Mouse (Mus musculus) CH12.LX (cell line): ENCODE measurements around the gene Zswim1. TPM values are rescaled to one million over a fixed set of nuclear protein-coding genes. Genes with fewer than 3 reads are reported as not detected.
"Not testable (repeated sequence)": the region's sequence is repeated elsewhere in the genome, so short reads cannot be mapped to it uniquely, and the experiment has no call there.

ENCODE experiments used
- DNase-seq: peaks from one replicate; pipeline ENCODE4 v3.0.0-alpha.2; 2013; ENCODE audit errors: extremely low read depth
- H3K27ac ChIP-seq: 2 replicates; pipeline ENCODE4 v1.5.1; 2012; ENCODE audit warnings: low read depth, mild to moderate bottlenecking, control low read depth, moderate library complexity; ENCODE audit not compliant: insufficient read depth
- H3K27me3 ChIP-seq: replicated peaks from 2 replicates; pipeline ENCODE3; 2012; ENCODE audit warnings: inconsistent platforms
- H3K36me3 ChIP-seq, 2 experiments: replicated peaks in 1 of 2; 2 replicates each; pipeline versions ENCODE3 to v1.6.1; 2012; ENCODE audit warnings: inconsistent platforms in 1 of 2, low read length in 1 of 2, mild to moderate bottlenecking in 1 of 2, mixed read lengths in 1 of 2, moderate library complexity in 1 of 2; ENCODE audit not compliant: control insufficient read depth in 1 of 2, insufficient read depth in 1 of 2
- H3K4me1 ChIP-seq, 2 experiments: 2 replicates each; pipeline ENCODE4 v1.6.1; 2012; ENCODE audit warnings: inconsistent platforms in 1 of 2, moderate library complexity in 1 of 2; ENCODE audit not compliant: insufficient read depth in 2 of 2, control insufficient read depth in 1 of 2
- H3K4me2 ChIP-seq: 2 replicates; pipeline ENCODE4 v1.6.1; 2012; ENCODE audit warnings: low read depth, mild to moderate bottlenecking, control low read depth; ENCODE audit not compliant: poor library complexity, insufficient read depth, severe bottlenecking
- H3K4me3 ChIP-seq, 3 experiments: fragments of 150-350 bp in 1 of 3; sonication (generic) in 1 of 3; replicated peaks in 1 of 3; 2 replicates each; pipeline versions ENCODE3 to v1.5.1; 2011 to 2012; ENCODE audit warnings: low read depth in 2 of 3, low read length in 2 of 3, mild to moderate bottlenecking in 2 of 3, moderate library complexity in 2 of 3, control low read depth in 1 of 3, improper control_type of control experiment in 1 of 3, inconsistent platforms in 1 of 3, mixed read lengths in 1 of 3; ENCODE audit not compliant: poor library complexity in 1 of 3
- H3K79me2 ChIP-seq: replicated peaks from 2 replicates; pipeline ENCODE4 v1.6.1; 2012; ENCODE audit warnings: mild to moderate bottlenecking, moderate library complexity; ENCODE audit not compliant: control insufficient read depth, poor library complexity, insufficient read depth, severe bottlenecking; ENCODE audit errors: extremely low read depth
- H3K9ac ChIP-seq: 2 replicates; pipeline ENCODE4 v1.6.1; 2012; ENCODE audit warnings: low read depth, mild to moderate bottlenecking, control low read depth, moderate library complexity; ENCODE audit not compliant: insufficient read depth
- H3K9me3 ChIP-seq: replicated peaks from 2 replicates; pipeline ENCODE3; 2012; ENCODE audit warnings: low read length, inconsistent platforms, mixed read lengths
- CHD1 ChIP-seq: IDR thresholded peaks from 2 replicates; pipeline ENCODE4 v1.6.1; 2012; ENCODE audit warnings: low read depth, low read length, improper control_type of control experiment, inconsistent platforms
- CTCF ChIP-seq, 2 experiments: IDR thresholded peaks in 1 of 2; conservative IDR thresholded peaks in 1 of 2; 2 replicates each; pipeline ENCODE4 v1.5.1; 2011 to 2012; ENCODE audit warnings: low read depth in 2 of 2, low read length in 2 of 2, improper control_type of control experiment in 1 of 2, inconsistent platforms in 1 of 2, mild to moderate bottlenecking in 1 of 2, moderate library complexity in 1 of 2
- ELF1 ChIP-seq: IDR thresholded peaks from 2 replicates; pipeline ENCODE4 v1.6.1; 2014; ENCODE audit warnings: low read depth, mild to moderate bottlenecking, inconsistent platforms, low read length, improper control_type of control experiment
- ETS1 ChIP-seq: conservative IDR thresholded peaks from 2 replicates; pipeline ENCODE4 v1.6.1; 2012; ENCODE audit warnings: low read depth, mild to moderate bottlenecking, inconsistent platforms, low read length, improper control_type of control experiment, moderate library complexity
- GABPA ChIP-seq: IDR thresholded peaks from 2 replicates; pipeline ENCODE4 v1.6.1; 2012; ENCODE audit warnings: low read depth, low read length, improper control_type of control experiment, inconsistent platforms; ENCODE audit not compliant: insufficient replicate concordance
- KAT2A ChIP-seq: IDR thresholded peaks from 2 replicates; pipeline ENCODE4 v1.6.1; 2012; ENCODE audit warnings: low read length, improper control_type of control experiment, inconsistent platforms; ENCODE audit not compliant: insufficient replicate concordance
- MAZ ChIP-seq: IDR thresholded peaks from 2 replicates; pipeline ENCODE4 v1.6.1; 2012; ENCODE audit warnings: low read depth, mild to moderate bottlenecking, inconsistent platforms, low read length, improper control_type of control experiment, moderate library complexity
- MEF2A ChIP-seq: IDR thresholded peaks from 2 replicates; pipeline ENCODE4 v1.6.1; 2014; ENCODE audit warnings: low read depth, mild to moderate bottlenecking, inconsistent platforms, low read length, improper control_type of control experiment, borderline replicate concordance
- MXI1 ChIP-seq: IDR thresholded peaks from 2 replicates; pipeline ENCODE4 v1.6.1; 2011; ENCODE audit warnings: mild to moderate bottlenecking, low read depth, low read length, improper control_type of control experiment
- MYC ChIP-seq: IDR thresholded peaks from 2 replicates; pipeline ENCODE4 v1.6.1; 2011; ENCODE audit warnings: low read depth, mild to moderate bottlenecking, improper control_type of control experiment, low read length
- NRF1 ChIP-seq: IDR thresholded peaks from 2 replicates; pipeline ENCODE4 v1.6.1; 2014; ENCODE audit warnings: low read depth, mild to moderate bottlenecking, inconsistent platforms, low read length, improper control_type of control experiment, moderate library complexity
- POLR2A ChIP-seq: IDR thresholded peaks from 2 replicates; pipeline ENCODE4 v1.6.1; 2011; ENCODE audit warnings: low read depth, mild to moderate bottlenecking, improper control_type of control experiment, low read length
- TBP ChIP-seq: conservative IDR thresholded peaks from 2 replicates; pipeline ENCODE4 v1.6.1; 2011; ENCODE audit warnings: low read depth, low read length, improper control_type of control experiment
- UBTF ChIP-seq: IDR thresholded peaks from 2 replicates; pipeline ENCODE4 v1.6.1; 2012; ENCODE audit warnings: low read depth, mild to moderate bottlenecking, inconsistent platforms, low read length, improper control_type of control experiment, moderate library complexity
- dilution Hi-C: fragments of 300-500 bp; cut with MboI; formaldehyde crosslinking; loops from 2 replicates; pipeline ENCODE4 v1.14.3; 2020; ENCODE audit warnings: low sequenced_read_pairs; ENCODE audit not compliant: extremely low pct_unique_long_range_greater_than_20kb, extremely low pct_ligation_motif_present
- in situ Hi-C: fragments of 300-500 bp; cut with MboI; formaldehyde crosslinking; loops from 3 replicates; pipeline ENCODE4 v1.14.3; 2019; ENCODE audit warnings: low sequenced_read_pairs, low pct_ligation_motif_present, low pct_unique_long_range_greater_than_20kb, mixed read lengths
- polyA plus RNA-seq: library from polyadenylated mRNA; unstranded; fragments of >175 nt; gene quantifications from 2 replicates; pipeline ENCODE4 v1.2.1, GENCODE M21; 2012; ENCODE audit warnings: low read depth; ENCODE audit not compliant: insufficient read length
- total RNA-seq, 2 experiments: library from RNA; depleted of rRNA; stranded (reverse); fragments of 300-350 nt in 1 of 2; fragments of >200 nt in 1 of 2; gene quantifications; 2 replicates each; pipeline ENCODE4 v1.2.3; 2012 to 2014

Gene Zswim1
- total and polyA plus RNA-seq, 3 experiments = 5.3 to 13.8 (median 9.5) TPM

- Histone ChIP-seq H3K4me3 (no peak overlapping the region), H3K9ac (no peak overlapping the region), H3K27me3 (no peaks in the 10 kb centered on the region), H3K9me3 (no peaks in the 10 kb centered on the region), H3K27ac (no peak overlapping the region), H3K4me2 (no peak overlapping the region), H3K4me1 (peaks cover 0 to 6% of the 10 kb centered on the region in 2 experiments; a peak in 2 of 4 replicates), H3K36me3 (peaks cover 59 to 85% of the 10 kb centered on the region in 2 experiments), H3K79me2 (no peaks in the 10 kb centered on the region)
- dilution Hi-C loops = no loop called here
- TF ChIP-seq ELF1 = no peak
- no peak for TF ChIP-seq MXI1
- TF ChIP-seq ETS1 = no peak
- no peak for TF ChIP-seq TBP
- TF ChIP-seq NRF1 = no peak
- no peak for TF ChIP-seq KAT2A
- TF ChIP-seq GABPA = no peak
- TF ChIP-seq POLR2A = no peak
- TF ChIP-seq CHD1 = no peak
- no peak for TF ChIP-seq MEF2A
- no peak for TF ChIP-seq MAZ
- in situ Hi-C loops = no loop called here
- no peak for DNase-seq
Measured at GRCm38 (mm10) chr2:164795868-164796267, 26.6 kb upstream of the Zswim1 start.

- H3K27ac ChIP-seq, H3K9me3 ChIP-seq, in situ Hi-C loops, dilution Hi-C loops, H3K79me2 ChIP-seq, H3K4me3 ChIP-seq, H3K9ac ChIP-seq, H3K27me3 ChIP-seq, H3K4me2 ChIP-seq: not testable (repeated sequence)
- Histone ChIP-seq H3K4me1 (peaks cover 2 to 13% of the 10 kb centered on the region in 2 experiments; a peak in 2 of 4 replicates), H3K36me3 (peaks cover 38 to 81% of the 10 kb centered on the region in 2 experiments)
- peak; percentile 39 for DNase-seq
- TF ChIP-seq CTCF (conservative IDR thresholded peaks at IDR 0.05 in 1 of 2, IDR thresholded peaks at IDR 0.05 in 1 of 2; ENCODE audit: low read depth in 2 of 2, low read length in 2 of 2) (peak in 1 of 2 experiments; percentile 49; a peak in 2 of 4 replicates), MYC (peak; percentile 65; the same call in 1 of the 2 replicates)
Measured at GRCm38 (mm10) chr2:164798554-164798953, 23.9 kb upstream of the Zswim1 start.

- Histone ChIP-seq H3K4me3 (no peak overlapping the region), H3K27me3 (no peaks in the 10 kb centered on the region), H3K9ac (no peak overlapping the region), H3K4me1 (peaks cover 5 to 15% of the 10 kb centered on the region in 2 experiments; a peak in 2 of 4 replicates), H3K27ac (no peak overlapping the region), H3K9me3 (no peaks in the 10 kb centered on the region), H3K79me2 (peaks cover 9% of the 10 kb centered on the region), H3K36me3 (peaks cover 29 to 67% of the 10 kb centered on the region in 2 experiments), H3K4me2 (no peak overlapping the region)
- dilution Hi-C loops = no loop called here
- DNase-seq = no peak
- TF ChIP-seq UBTF = no peak
- in situ Hi-C loops = no loop called here
Measured at GRCm38 (mm10) chr2:164800252-164801004, 22.1 kb upstream of the Zswim1 start.
